9 mouse cellular contexts compared by ENCODE assay signal in genomic region chr16:5911880-5912327, GRCm38 (mm10). TPM values are rescaled to one million over a fixed set of nuclear protein-coding genes. Genes with fewer than 3 reads are reported as not detected.
A peak's percentile ranks its signal among the peaks of the same experiment; 100 is the strongest.
DNase-seq lines count a peak whose midpoint lies in the region; ATAC-seq lines count a peak whose summit lies in the region.
"Had no signal": no experiment of that assay in that cellular context is flagged by ENCODE, and none has a peak within 500 bp of the region (broad histone marks: within the 10 kb centered on the region; RNA-seq: fewer than 3 reads in every experiment).

No protein-coding gene starts in this region.

- DNase-seq in forebrain, embryonic 10.5 days (ENCODE audit: extremely low spot score, low spot score) = no peak
- peak; percentile 35 to 59 for DNase-seq in adrenal gland, postnatal 36 days
- DNase-seq in kidney, postnatal 14 days = peak; percentile 59
- DNase-seq in spleen, postnatal 4 days (ENCODE audit: low spot score in 2 of 2) = no peak

- H3K4me2 ChIP-seq in forebrain, embryonic 12.5 days = no peak overlapping the region
- H3K4me2 ChIP-seq in forebrain, embryonic 16.5 days (ENCODE audit: low read length) = no peak overlapping the region
- no peak overlapping the region for H3K4me2 ChIP-seq in midbrain, embryonic 13.5 days (replicated peaks)
- H3K4me2 ChIP-seq: limb, embryonic 12.5 days had no signal

- H3K4me3 ChIP-seq in forebrain, embryonic 12.5 days (replicated peaks) = no peak overlapping the region
- H3K4me3 ChIP-seq in forebrain, embryonic 10.5 days = no peak overlapping the region
- H3K4me3 ChIP-seq in forebrain, embryonic 16.5 days (replicated peaks; ENCODE audit: low read length) = no peak overlapping the region
- H3K4me3 ChIP-seq in midbrain, embryonic 13.5 days (replicated peaks) = no peak overlapping the region
- H3K4me3 ChIP-seq: limb, embryonic 12.5 days had no signal

- peak; percentile 61; the same call in 1 of the 2 replicates for ATAC-seq in forebrain, embryonic 12.5 days (ENCODE audit: low FRiP score)
- ATAC-seq in forebrain, embryonic 16.5 days = peak; percentile 75
- peak; percentile 84 for ATAC-seq in midbrain, embryonic 13.5 days
- ATAC-seq in erythroid progenitor cell, adult 5-6 weeks (replicated peaks; ENCODE audit: low FRiP score, poor library complexity, severe bottlenecking) = no peak

- WGBS in forebrain, embryonic 12.5 days = 24% methylated on average over 2 of the region's 2 CpGs
- WGBS in forebrain, embryonic 10.5 days = 55% methylated on average over 2 of the region's 2 CpGs
- WGBS in forebrain, embryonic 16.5 days = 17% methylated on average over 2 of the region's 2 CpGs
- 32% methylated on average over 2 of the region's 2 CpGs for WGBS in midbrain, embryonic 13.5 days

- peaks cover 6% of the 10 kb centered on the region for H3K4me1 ChIP-seq in forebrain, embryonic 12.5 days
- peaks cover 6% of the 10 kb centered on the region for H3K4me1 ChIP-seq in forebrain, embryonic 10.5 days
- peaks cover 19% of the 10 kb centered on the region for H3K4me1 ChIP-seq in forebrain, embryonic 16.5 days (replicated peaks; ENCODE audit: control insufficient read depth, insufficient read depth, low read length)
- H3K4me1 ChIP-seq in midbrain, embryonic 13.5 days (replicated peaks) = peaks cover 14% of the 10 kb centered on the region

- no peaks in the 10 kb centered on the region for H3K36me3 ChIP-seq in forebrain, embryonic 12.5 days (replicated peaks)
- no peaks in the 10 kb centered on the region for H3K36me3 ChIP-seq in forebrain, embryonic 10.5 days (replicated peaks)
- no peaks in the 10 kb centered on the region for H3K36me3 ChIP-seq in forebrain, embryonic 16.5 days (ENCODE audit: control insufficient read depth, insufficient read depth)
- no peaks in the 10 kb centered on the region for H3K36me3 ChIP-seq in midbrain, embryonic 13.5 days
- H3K36me3 ChIP-seq: limb, embryonic 12.5 days had no signal

- H3K9ac ChIP-seq in forebrain, embryonic 12.5 days = no peak overlapping the region
- no peak overlapping the region for H3K9ac ChIP-seq in forebrain, embryonic 16.5 days (replicated peaks; ENCODE audit: low read depth, low read length)
- no peak overlapping the region for H3K9ac ChIP-seq in midbrain, embryonic 13.5 days (replicated peaks)
- H3K9ac ChIP-seq: limb, embryonic 12.5 days had no signal

- no peaks in the 10 kb centered on the region for H3K9me3 ChIP-seq in forebrain, embryonic 12.5 days
- H3K9me3 ChIP-seq in forebrain, embryonic 10.5 days = no peaks in the 10 kb centered on the region
- no peaks in the 10 kb centered on the region for H3K9me3 ChIP-seq in forebrain, embryonic 16.5 days (ENCODE audit: control insufficient read depth, low read length)
- no peaks in the 10 kb centered on the region for H3K9me3 ChIP-seq in midbrain, embryonic 13.5 days
- H3K9me3 ChIP-seq: limb, embryonic 12.5 days had no signal

- peak overlapping the region; percentile 50; the same call in 1 of the 2 replicates for H3K27ac ChIP-seq in forebrain, embryonic 12.5 days
- no peak overlapping the region for H3K27ac ChIP-seq in forebrain, embryonic 10.5 days
- peak overlapping the region; percentile 57; the same call in 1 of the 2 replicates for H3K27ac ChIP-seq in forebrain, embryonic 16.5 days (ENCODE audit: low read length)
- peak overlapping the region; percentile 31 for H3K27ac ChIP-seq in midbrain, embryonic 13.5 days
- H3K27ac ChIP-seq: limb, embryonic 12.5 days had no signal

- no peaks in the 10 kb centered on the region for H3K27me3 ChIP-seq in forebrain, embryonic 12.5 days
- no peaks in the 10 kb centered on the region for H3K27me3 ChIP-seq in forebrain, embryonic 10.5 days (ENCODE audit: poor library complexity, severe bottlenecking)
- no peaks in the 10 kb centered on the region for H3K27me3 ChIP-seq in forebrain, embryonic 16.5 days (replicated peaks; ENCODE audit: control insufficient read depth, insufficient read depth, low read length)
- H3K27me3 ChIP-seq in midbrain, embryonic 13.5 days = no peaks in the 10 kb centered on the region
- H3K27me3 ChIP-seq: limb, embryonic 12.5 days had no signal

RNA-seq across cellular contexts. Expression of gene Rbfox1, which starts 26.7 kb away (rescaled TPM):
- 16.2 and 16.4 TPM in 2 replicates for polyA plus RNA-seq in forebrain, embryonic 12.5 days (2016; fragmentation: Nextera tagmentation; extraction: Ambion mirVana)
- 0.71 and 0.81 TPM in 2 replicates for polyA plus RNA-seq in forebrain, embryonic 10.5 days (2016; fragmentation: Nextera tagmentation; extraction: Ambion mirVana)
- 1 to 10 TPM; 1.0 to 1.1 TPM for total RNA-seq in adrenal gland, postnatal 36 days (2021)
- polyA plus RNA-seq in forebrain, embryonic 16.5 days (2015; fragmentation: Nextera tagmentation; extraction: Ambion mirVana) = 210 and 216 TPM in 2 replicates
- polyA plus RNA-seq in midbrain, embryonic 13.5 days (2015; fragmentation: Nextera tagmentation; extraction: Ambion mirVana) = 96.6 and 103 TPM in 2 replicates
- not detected in 2 replicates for total RNA-seq in erythroid progenitor cell, adult 5-6 weeks (2015; ENCODE audit: low replicate concordance)
- not detected in 2 replicates for total RNA-seq in erythroid progenitor cell, adult 5-6 weeks (2017; ENCODE audit: low replicate concordance)

Comparison
In these comparisons a context has a peak if more than half of its experiments do, and no peak if none do; other contexts are left out.
1. DNase-seq: peak in adrenal gland, postnatal 36 days (2 of 2) and kidney, postnatal 14 days (single experiment); none in forebrain, embryonic 10.5 days (single experiment) and spleen, postnatal 4 days (0 of 2).